6 mouse cellular contexts compared by ENCODE assay signal in the genomic region with DNA sequence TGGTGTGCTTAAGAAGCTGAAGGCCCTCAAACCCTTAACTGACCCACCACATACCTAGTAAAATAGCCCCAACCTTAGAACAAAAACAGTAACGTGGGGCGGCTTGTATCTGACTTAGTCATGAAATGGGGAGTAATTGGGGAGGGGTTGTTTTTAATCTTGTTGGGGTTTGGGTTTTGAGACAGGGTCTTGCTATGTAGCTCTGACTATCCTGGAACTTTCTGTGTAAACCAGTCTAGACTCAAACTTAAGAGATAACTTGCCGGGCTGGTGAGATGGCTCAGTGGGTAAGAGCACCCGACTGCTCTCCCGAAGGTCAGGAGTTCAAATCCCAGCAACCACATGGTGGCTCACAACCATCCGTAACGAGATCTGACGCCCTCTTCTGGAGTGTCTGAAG. TPM values are rescaled to one million over a fixed set of nuclear protein-coding genes. Genes with fewer than 3 reads are reported as not detected.
"Had no signal": no experiment of that assay in that cellular context is flagged by ENCODE, and none has a peak within 500 bp of the region (broad histone marks: within the 10 kb centered on the region; RNA-seq: fewer than 3 reads in every experiment).

No protein-coding gene starts in this region.

RNA-seq across cellular contexts. Expression of a gene that starts 46.3 kb away (rescaled TPM):
- total RNA-seq: neutrophil, adult 5-6 weeks had no signal
- polyA plus RNA-seq: neural tube, embryonic 15.5 days; stomach, embryonic 14.5 days; stomach, embryonic 15.5 days; stomach, embryonic 16.5 days; stomach, postnatal 0 days had no signal
